Mouse (Mus musculus) thymus, adult 2 months (tissue): ENCODE data around the gene Rab3a. TPM values are rescaled to one million over a fixed set of nuclear protein-coding genes. Genes with fewer than 3 reads are reported as not detected.
A peak's percentile ranks its signal among the peaks of the same experiment; 100 is the strongest.

ENCODE experiments used
- DNase-seq: peaks from one replicate; pipeline ENCODE4 v3.0.0; 2021
- H3K27ac ChIP-seq: fragments of 200-500 bp; 2 replicates; pipeline ENCODE4 v1.5.1; 2012; ENCODE audit warnings: low read length, control low read depth; ENCODE audit not compliant: control insufficient read depth, insufficient read depth
- H3K27me3 ChIP-seq: fragments of 200-500 bp; 2 replicates; pipeline ENCODE4 v1.6.1; 2012; ENCODE audit warnings: mild to moderate bottlenecking, low read length, moderate library complexity, mixed read lengths; ENCODE audit not compliant: control insufficient read depth, insufficient read depth
- H3K36me3 ChIP-seq: fragments of 200-500 bp; 2 replicates; pipeline ENCODE4 v1.6.1; 2012; ENCODE audit warnings: mild to moderate bottlenecking, low read length, moderate library complexity; ENCODE audit not compliant: control insufficient read depth, insufficient read depth
- H3K4me1 ChIP-seq: fragments of 200-500 bp; replicated peaks from 2 replicates; pipeline ENCODE4 v1.6.1; 2012; ENCODE audit warnings: low read length; ENCODE audit not compliant: control insufficient read depth, insufficient read depth
- H3K4me3 ChIP-seq: fragments of 200-500 bp; 2 replicates; pipeline ENCODE4 v1.5.1; 2012; ENCODE audit warnings: mild to moderate bottlenecking, low read length, control low read depth, moderate library complexity; ENCODE audit not compliant: control insufficient read depth, insufficient read depth
- CTCF ChIP-seq: fragments of 200-500 bp; IDR thresholded peaks from 2 replicates; pipeline ENCODE4 v1.5.1; 2012; ENCODE audit warnings: mild to moderate bottlenecking, control low read depth, low read length, moderate library complexity, borderline replicate concordance; ENCODE audit not compliant: control insufficient read depth, poor library complexity, insufficient read depth; ENCODE audit errors: extremely low read depth
- POLR2A ChIP-seq: fragments of 200-500 bp; IDR thresholded peaks from 2 replicates; pipeline ENCODE4 v1.6.1; 2012; ENCODE audit warnings: mild to moderate bottlenecking, low read length, control low read depth, moderate library complexity; ENCODE audit not compliant: control insufficient read depth, poor library complexity, insufficient read depth; ENCODE audit errors: extremely low read depth
- WGBS: fragments of 180-500 bp; shearing (Covaris S2); methylation state at CpG from one replicate; pipeline ENCODE4 v1.1.7; 2018; 5-methylcytosine and 5-hydroxymethylcytosine counted together
- polyA plus RNA-seq: library from polyadenylated mRNA; depleted of rRNA; stranded (reverse); fragments of >200 nt; gene quantifications from 2 replicates; pipeline ENCODE4 v1.2.3, GENCODE M21; 2012; rRNA removed

The Rab3a gene
- polyA plus RNA-seq, 1 experiment = 20.8 TPM

DNA sequence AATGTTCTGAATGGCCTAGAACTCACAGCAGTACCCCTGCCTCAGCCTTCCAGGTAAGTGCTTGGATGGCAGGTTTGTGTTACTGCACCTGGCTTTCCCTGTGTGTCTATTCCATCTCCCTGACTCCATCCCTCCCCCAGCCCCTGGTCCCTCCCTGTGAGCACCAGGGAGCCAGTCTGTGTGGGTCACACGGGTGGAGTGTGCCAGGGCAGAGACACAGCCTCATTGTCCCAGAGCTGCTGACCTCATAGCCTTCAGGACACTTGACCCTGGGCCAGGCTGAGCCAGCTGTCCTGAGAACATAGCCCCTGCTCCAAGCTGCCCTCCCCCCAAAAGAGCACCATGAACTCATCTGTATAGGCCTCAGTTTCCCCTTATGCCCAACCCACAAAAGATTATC lies 52.8 kb downstream of the Rab3a start:
- Histone ChIP-seq H3K36me3 (no peaks in the 10 kb centered on the region), H3K4me3 (no peak overlapping the region), H3K27me3 (no peaks in the 10 kb centered on the region), H3K4me1 (peaks cover 86% of the 10 kb centered on the region), H3K27ac (peak overlapping the region; percentile 71)
- DNase-seq = no peak
- no peak for TF ChIP-seq POLR2A
- no peak for TF ChIP-seq CTCF
- WGBS = 89% methylated on average over 1 of the region's 1 CpGs

DNA sequence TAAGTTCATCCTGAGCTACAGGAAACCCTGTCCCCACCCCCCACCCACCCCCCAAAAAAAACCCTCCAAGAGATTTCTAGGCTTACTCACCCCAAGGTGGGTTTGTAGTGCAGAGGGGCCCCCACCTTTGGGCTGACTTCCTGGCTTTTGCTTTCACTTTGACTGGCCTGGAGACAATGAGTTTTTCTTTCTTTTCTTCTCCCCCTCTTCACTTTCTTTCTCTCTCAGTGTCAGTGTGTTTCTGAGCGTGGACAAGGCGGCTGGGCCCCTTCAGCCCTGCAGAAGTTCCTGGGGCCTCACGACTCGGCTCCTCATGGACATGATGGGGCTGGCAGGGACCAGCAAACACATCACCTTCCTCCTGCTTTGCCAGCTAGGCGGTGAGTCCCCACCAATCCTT lies 53.8 kb downstream of the Rab3a start, which contains the start of gene Il12rb1:
Gene Il12rb1, plus strand, starts transcription at position 211 of the 400 bp plus-strand sequence.
- TF ChIP-seq POLR2A (no peak), CTCF (no peak)

More for the DNA sequence above, 53.8 kb downstream of the Rab3a start, which contains the start of gene Il12rb1:
- Histone ChIP-seq H3K27me3 (no peaks in the 10 kb centered on the region), H3K4me3 (peak within 1 kb of the TSS; percentile 47), H3K36me3 (0 out of 2 replicates have a peak, but pooled peaks cover 3% of the 10 kb centered on the region), H3K27ac (peak within 1 kb of the TSS; percentile 85), H3K4me1 (peaks cover 83% of the 10 kb centered on the region)
- peak; percentile 62 for DNase-seq
- 1% methylated on average over 5 of the region's 5 CpGs for WGBS

Other genes with a start within 250 kb of the Rab3a start
- gene Rex1bd, start 247.9 kb upstream of the Rab3a start, polyA plus RNA-seq = 196 and 227 TPM in 2 replicates
- 731 and 765 TPM in 2 replicates for gene Uba52, start 243.9 kb upstream of the Rab3a start, polyA plus RNA-seq
- gene Fkbp8, start 227.0 kb upstream of the Rab3a start, polyA plus RNA-seq = 613 and 640 TPM in 2 replicates
- gene Kxd1, start 226.7 kb upstream of the Rab3a start, polyA plus RNA-seq = 72.7 and 86.7 TPM in 2 replicates
- 40.2 and 42.6 TPM in 2 replicates for gene Ell, start 215.2 kb upstream of the Rab3a start, polyA plus RNA-seq
- gene Isyna1, start 160.3 kb upstream of the Rab3a start, polyA plus RNA-seq = 185 and 201 TPM in 2 replicates
- gene Ssbp4, start 145.8 kb upstream of the Rab3a start, polyA plus RNA-seq = 392 and 506 TPM in 2 replicates
- gene Lrrc25, start 138.5 kb upstream of the Rab3a start, polyA plus RNA-seq = 15.3 and 18.5 TPM in 2 replicates
- gene Gdf15, start 122.2 kb upstream of the Rab3a start, polyA plus RNA-seq = 6.7 and 7.5 TPM in 2 replicates
- 40.7 and 41.9 TPM in 2 replicates for gene Pgpep1, start 94.3 kb upstream of the Rab3a start, polyA plus RNA-seq
- gene Lsm4, start 81.4 kb upstream of the Rab3a start, polyA plus RNA-seq = 192 and 199 TPM in 2 replicates
- gene Jund, start 55.7 kb upstream of the Rab3a start, polyA plus RNA-seq = 540 and 792 TPM in 2 replicates
- 0.19 and 0.28 TPM in 2 replicates for gene Iqcn, start 51.2 kb upstream of the Rab3a start, polyA plus RNA-seq
- 0.48 and 0.50 TPM in 2 replicates for gene Gm3336, start 36.1 kb upstream of the Rab3a start, polyA plus RNA-seq
- 4.9 and 6.2 TPM in 2 replicates for gene Pde4c, start 31.0 kb upstream of the Rab3a start, polyA plus RNA-seq
- 72.9 and 103 TPM in 2 replicates for gene Mpv17l2, start 6.3 kb downstream of the Rab3a start, polyA plus RNA-seq
- 124 and 136 TPM in 2 replicates for gene Pik3r2, start 22.0 kb downstream of the Rab3a start, polyA plus RNA-seq
- 615 and 696 TPM in 2 replicates for gene Mast3, start 50.4 kb downstream of the Rab3a start, polyA plus RNA-seq
- 48.6 and 53.4 TPM in 2 replicates for gene Il12rb1, start 53.8 kb downstream of the Rab3a start, polyA plus RNA-seq
- gene Arrdc2, start 85.0 kb downstream of the Rab3a start, polyA plus RNA-seq = 75.4 and 77.4 TPM in 2 replicates
- 4.2 and 6.4 TPM in 2 replicates for gene Kcnn1, start 108.6 kb downstream of the Rab3a start, polyA plus RNA-seq
- gene Ccdc124, start 119.3 kb downstream of the Rab3a start, polyA plus RNA-seq = 51.8 and 53.4 TPM in 2 replicates
- 0.80 and 1.4 TPM in 2 replicates for gene Slc5a5, start 138.1 kb downstream of the Rab3a start, polyA plus RNA-seq
- gene Rpl18a, start 142.7 kb downstream of the Rab3a start, polyA plus RNA-seq = 7,420 and 8,337 TPM in 2 replicates
- gene Map1s, start 151.3 kb downstream of the Rab3a start, polyA plus RNA-seq = 145 and 151 TPM in 2 replicates